Mouse (Mus musculus) 416B (cell line): ENCODE results near the gene Olfr235.
"Not testable (repeated sequence)": the region's sequence is repeated elsewhere in the genome, so short reads cannot be mapped to it uniquely, and the experiment has no call there.

ENCODE experiments used
- DNase-seq: peaks from one replicate; pipeline ENCODE4 v3.0.0; 2011; ENCODE audit warnings: low read depth

Olfr235 gene

DNA sequence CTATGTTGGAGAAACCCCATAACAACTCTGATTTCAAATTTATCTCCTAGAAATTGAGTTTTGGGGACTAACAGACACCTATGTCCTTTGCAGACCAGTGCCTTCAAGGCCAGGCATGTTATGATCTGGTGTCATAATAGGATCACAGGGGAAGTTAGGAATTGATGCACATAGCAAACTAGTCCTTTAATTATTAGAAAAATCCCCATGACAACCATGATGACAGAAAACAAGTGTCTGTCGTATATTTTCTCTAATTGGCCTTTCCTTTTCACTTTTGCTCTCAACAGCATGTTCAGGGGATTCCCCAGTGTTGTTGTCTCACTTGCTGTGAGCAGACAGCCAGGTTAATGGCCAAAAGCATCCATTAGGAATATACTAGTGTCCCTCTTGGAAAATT, at the start of gene Olfr235:
Gene Olfr235 (plus strand): TSS at position 301 of the 400 bp plus-strand sequence.
- no peak for DNase-seq

GRCm38 (mm10) chr19:12232496-12232895, 28.3 kb upstream of the Olfr235 start, which contains the start of gene Olfr1432:
TSS of gene Olfr1432 (minus strand) at chr19:12232596.
- DNase-seq, result not testable (repeated sequence)

GRCm38 (mm10) chr19:12241559-12241958, 19.3 kb upstream of the Olfr235 start, which contains the start of gene Olfr262:
TSS of gene Olfr262 (minus strand) at chr19:12241659.
- DNase-seq, result no peak

- DNase-seq, result no peak
These were observed 18.7 kb downstream of the Olfr235 start, which contains the start of gene Olfr1434 for GRCm38 (mm10) chr19:12279554-12279953. TSS of gene Olfr1434 (plus strand) at chr19:12279854.

DNA sequence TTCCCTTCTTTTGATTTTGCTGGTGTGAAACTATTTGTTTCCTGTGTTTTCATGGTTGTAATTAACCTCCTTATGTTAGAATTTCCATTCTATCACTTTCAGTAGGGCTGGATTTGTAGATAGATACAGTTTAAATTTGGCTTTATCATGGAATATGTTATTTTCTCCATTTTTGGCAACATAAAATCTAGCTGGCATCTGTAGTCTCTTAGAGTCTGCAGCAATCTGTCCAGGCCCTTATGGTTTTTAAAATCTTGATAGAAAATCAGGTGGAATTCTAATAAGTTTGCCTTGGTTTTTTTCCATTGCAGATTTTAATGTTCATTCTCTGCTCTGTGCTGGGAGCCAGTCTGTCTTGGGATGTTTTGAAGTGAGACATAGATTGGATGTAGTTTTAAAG, 32.1 kb downstream of the Olfr235 start:
- DNase-seq, result no peak

DNA sequence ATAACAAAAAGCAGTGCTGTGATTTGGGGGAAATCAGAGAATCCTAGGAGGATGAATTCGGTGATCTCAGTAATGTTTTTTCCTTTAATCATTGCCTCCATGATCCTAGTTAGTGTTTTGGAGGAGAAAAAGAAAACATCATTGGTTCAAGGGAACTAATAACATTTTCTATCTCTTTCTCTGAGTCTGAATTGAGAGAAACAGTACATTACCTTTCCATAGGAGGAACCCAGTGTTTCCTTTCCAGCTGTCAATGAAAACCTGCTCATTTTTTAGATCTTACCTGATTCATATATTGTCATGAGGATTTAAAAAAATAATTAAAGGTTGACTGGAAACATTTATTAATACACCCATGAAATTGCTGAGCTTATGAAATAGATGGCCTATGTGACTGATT, 38.2 kb downstream of the Olfr235 start, which contains the start of gene Olfr1436:
Gene Olfr1436 (minus strand): TSS at position 101 of the 400 bp plus-strand sequence.
- DNase-seq, result not testable (repeated sequence)
